Mouse (Mus musculus) layer of hippocampus, postnatal 36 days (tissue): ENCODE measurements around the gene Rap1gap. TPM values are rescaled to one million over a fixed set of nuclear protein-coding genes. Genes with fewer than 3 reads are reported as not detected.

Experiments used
- DNase-seq, 2 experiments: peaks; one replicate each; pipeline ENCODE4 v3.0.0; 2022
- total RNA-seq, 2 experiments: library from RNA; stranded (reverse); gene quantifications; 2 replicates each; pipeline ENCODE4 v1.2.3; 2021

Rap1gap gene
- total RNA-seq, 2 experiments from 2014 or later = 273 to 281 TPM

DNA sequence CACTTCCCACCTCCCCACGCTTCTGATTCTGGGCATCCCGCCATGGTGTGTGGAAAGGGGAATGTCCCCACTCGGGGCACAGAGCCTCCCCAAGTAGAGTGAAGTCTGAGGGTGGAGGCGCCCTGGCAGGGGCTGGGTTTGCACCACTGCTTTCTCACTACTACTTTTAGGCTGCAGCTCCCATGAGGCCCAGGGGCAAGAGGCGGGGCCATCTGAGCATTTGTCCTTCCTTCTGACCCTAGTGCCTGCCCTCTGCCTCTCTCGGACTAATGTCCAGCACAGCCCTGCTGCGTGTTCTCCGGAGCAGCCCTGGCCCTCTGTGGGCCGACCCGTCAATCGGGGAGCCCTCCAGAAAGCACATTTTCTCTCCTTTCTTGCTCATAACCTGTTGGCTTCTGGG lies 59.7 kb downstream of the Rap1gap start:
- no peak for DNase-seq

DNA sequence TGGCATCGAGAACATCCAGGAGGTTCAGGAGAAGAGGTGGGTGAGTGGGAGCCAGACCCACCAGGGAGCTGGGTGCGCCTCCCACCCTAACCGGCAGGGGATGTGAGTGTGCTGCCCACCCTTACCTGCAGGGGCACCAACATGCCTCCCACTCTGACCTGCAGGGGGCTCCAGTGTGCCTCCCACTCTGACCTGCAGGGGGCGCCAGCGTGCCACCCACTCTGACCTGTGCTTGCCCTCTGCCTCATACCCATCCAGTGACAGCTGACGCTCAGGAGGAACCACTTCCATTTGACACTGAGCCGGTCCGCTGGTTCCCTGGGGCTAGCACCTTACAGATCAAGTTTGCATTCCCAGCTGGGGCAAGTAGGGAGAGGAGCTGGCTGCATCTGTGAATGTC lies 60.2 kb downstream of the Rap1gap start:
- DNase-seq = no peak

DNA sequence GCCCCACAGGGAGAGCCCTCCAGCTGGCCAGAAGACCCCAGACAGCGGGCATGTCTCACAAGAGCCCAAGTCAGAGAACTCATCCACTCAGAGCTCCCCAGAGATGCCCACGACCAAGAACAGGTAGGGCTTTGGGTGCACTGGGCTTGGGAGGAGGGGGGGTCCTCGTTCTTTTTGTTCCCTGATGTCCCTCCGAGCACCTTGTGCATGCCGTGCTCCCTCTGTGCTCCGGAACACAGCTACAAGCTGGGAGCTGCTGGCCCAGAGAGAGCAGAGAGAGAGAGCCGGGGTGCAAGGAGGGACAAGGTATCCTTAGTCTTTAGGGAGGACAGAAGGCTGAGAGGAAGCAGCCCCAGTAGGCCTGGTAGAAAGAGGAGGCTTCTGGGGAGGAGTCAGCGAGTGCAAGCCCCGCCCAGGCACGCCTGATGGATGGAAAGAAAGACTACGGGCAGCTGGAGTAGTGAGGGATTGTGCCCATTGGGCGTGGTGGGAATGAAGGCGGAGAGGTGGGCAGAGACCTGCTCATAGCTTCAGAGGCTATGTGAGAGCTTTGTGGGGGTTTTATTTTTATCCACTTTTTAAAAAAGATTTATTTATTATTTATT lies 61.1 kb downstream of the Rap1gap start:
- DNase-seq = no peak

DNA sequence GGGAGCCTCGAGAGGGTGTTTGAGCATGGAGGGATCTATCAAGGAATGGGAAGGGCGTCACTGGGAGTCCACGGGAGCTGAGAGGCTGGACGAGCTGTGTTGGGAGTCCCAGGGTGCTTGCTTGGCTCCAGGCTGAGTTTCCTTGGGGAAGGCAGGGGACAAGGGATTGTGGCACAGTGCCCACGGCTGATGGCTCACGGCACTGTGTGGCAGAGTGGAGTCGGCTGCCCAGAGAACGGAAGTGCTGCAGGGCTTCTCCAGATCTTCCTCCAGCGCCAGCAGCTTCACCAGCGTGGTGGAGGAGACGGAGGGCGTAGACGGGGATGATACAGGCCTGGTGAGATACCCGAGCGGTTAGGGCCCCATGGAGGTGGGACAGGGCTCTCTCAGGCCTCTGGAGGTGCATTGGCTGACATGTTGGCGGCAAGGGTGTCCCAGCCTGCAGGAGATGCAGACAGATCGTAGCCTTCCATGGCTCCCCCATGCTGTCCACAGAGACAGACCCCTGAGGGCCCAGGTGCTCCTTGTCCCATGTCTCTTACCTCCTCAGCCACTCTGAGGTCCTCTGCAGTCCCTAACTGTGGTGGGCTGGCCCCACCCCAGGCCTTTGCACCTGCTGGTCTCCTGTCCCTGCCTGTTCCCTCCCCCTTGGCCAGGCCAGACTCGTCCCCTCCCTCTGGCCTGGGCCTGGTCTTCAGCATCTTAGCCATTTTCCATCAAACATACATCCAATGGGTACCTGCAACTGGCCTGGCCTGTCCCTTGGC lies 62.4 kb downstream of the Rap1gap start:
- no peak for DNase-seq

DNA sequence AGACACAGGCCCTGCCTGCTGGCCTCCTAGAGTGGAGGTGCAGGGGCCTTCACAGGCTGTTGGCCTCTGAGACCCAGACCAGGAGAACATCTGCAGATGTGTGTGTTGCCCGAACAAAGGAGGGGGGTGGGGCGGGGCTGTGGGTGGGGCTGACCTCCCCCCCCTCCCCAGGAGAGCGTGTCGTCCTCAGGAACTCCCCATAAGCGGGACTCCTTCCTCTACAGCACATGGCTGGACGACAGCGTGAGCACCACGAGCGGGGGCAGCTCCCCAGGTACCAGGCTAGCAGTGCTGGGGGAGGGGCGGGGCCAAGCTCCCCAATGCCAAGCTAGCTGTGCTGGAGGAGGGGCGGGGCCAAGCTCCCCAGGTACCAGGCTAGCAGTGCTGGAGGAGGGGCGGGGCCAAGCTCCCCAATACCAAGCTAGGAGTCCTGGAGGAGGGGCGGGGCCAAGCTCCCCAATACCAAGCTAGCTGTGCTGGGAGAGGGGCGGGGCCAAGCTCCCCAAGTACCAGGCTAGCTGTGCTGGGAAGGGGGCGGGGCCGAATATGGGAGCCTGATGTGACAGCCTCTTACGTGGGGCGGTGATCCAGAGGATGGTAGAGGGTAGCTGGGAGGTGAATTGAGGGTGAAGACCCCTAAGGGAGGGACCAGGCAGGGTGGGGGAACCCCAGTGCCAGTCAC lies 63.1 kb downstream of the Rap1gap start:
- DNase-seq = no peak

DNA sequence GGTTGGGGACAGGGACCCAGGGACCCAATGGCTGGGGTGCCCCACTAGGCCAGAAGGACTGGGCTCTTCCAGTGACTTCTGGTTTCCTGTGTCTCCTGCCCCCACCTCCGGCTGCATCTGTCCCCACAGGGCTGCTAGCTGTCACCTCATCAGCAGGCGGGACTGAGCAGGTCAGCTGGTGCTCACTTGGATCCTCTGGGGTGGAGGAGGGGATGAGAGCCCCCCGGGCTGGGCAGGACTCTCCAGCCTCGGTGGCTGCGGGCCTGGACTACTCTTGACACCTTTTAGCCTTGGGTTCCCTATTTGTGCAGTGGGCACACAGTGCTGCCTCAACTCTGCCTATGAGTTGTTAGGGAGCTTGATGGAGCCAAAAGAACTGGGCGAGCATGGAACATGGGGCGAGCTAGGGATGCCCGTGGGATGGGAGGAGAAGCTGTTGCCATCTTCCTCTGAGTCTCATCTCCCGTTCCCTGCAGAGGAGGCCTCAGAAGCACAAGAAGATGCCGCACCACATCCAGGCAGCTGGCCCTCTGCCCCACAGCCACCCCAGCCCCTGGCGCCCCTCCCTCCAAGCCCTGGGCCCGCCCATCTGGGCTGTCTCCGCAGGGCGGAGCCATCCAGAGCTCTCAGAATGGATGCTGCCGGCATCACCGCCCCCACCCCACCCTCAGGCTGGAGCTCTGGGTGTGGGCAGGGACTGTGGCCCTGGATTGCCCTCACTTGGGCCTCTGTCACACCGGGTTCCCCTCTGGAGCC lies 64.1 kb downstream of the Rap1gap start:
- DNase-seq = peak; percentile 51 to 64

DNA sequence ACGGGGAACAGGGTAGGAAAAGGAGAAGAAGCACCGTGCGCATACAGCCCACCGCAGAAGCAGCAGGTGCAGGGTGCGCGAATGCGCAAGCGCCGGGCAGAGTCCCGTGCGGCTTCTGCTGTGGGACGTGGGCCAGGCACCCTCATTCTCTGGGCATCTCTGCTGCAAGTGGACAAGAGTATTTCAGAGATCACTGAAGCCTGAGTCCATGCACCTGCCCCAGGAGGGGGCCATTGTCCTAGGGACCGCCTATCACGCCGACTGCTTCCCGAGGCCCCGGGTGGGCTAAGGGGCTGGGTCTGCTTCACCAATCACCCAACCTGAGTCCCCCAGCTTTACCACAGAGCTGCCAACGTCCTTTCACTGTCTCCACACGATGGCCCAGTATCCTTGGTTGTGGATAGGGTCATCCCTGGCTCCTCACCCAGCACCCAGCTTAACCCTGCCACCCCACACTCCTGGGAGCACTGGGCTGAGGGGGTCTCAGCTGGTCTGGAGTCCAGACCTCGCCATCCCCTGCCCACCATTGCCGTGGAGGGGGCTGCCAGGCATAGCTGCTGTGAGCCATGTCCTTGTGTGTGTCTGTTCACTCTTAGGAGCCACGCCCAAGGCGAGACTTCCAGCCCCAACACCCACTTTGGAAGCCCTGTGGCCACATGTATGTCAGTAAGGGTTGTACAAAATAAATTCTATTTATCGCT lies 64.8 kb downstream of the Rap1gap start:
- no peak for DNase-seq

DNA sequence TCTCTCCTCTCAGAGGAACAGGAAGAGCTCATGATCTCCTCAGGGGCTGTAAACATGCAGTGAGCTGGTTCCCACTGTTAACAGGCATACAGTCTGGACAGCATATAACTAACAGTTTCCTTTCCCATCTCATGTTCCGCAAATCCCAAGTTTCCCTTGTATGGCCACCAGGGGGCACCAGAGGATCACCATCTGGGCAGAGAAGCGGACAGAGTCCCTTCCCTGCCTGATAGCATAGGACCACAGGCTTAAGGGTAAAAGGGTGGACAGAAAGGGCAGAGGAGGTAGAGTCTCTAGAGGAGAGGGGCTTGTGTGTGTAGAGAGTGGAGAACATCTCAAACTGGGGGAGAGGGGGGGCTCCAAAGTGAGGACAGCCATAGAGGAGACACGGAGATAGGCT lies 65.6 kb downstream of the Rap1gap start:
- peak; percentile 83 to 85 for DNase-seq

DNA sequence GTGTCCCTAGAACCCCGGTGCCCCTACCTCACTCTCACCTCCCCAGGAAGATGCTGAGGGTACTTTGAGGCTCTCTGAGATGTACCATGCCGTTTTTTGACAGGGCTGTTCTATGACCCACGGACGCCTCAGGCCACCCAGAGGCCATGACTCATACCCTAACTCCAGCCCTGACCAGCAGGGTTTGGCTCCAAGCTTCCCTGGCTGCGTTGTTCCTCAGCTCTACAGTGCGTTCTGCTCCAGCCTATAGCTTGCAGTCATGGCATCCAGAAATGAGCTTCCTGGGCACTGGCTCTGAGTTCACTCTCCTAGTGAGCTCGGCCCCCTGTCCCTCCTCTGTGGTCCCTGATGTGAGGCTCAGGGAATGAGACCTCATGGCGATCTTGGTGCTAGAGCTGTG lies 66.2 kb downstream of the Rap1gap start:
- DNase-seq = no peak

DNA sequence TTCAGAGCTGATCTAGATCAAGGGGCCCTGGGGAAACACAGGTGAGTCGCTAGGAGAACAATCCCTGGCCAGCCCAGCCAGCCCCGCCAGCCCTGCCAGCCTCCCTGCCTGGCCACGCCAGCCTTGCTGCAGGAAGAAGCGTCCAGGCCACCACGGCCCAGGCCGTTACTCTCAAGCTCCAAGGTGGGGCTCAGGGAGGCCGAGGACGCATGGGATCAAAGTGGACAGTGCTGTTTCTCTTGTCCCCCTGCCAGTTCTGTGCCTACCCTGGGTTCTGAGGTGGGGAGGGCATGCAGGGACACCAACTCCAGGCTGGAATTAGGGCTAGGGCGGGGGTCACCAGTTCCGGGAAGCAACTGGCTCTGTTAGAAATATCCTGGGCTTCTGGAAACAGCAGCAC lies 67.4 kb downstream of the Rap1gap start:
- no peak for DNase-seq

DNA sequence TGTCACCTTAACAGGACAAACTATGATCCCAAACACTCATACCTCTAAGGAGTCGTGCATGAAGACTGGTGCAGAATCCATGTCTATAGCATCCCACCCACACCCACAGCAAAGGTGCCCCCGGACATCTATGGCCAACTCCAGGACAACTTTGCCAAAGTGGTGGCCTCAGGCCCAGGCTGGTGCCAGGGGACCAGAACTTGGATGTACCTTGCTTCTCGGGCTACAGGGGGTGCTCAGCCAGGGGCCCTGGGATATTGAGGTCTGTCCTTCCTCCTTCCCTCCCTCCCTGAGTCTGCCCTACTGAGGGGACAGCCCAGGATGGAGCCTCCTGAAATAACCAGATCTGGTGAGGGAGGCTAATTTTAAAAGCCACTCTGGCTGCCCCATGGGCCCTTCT lies 67.8 kb downstream of the Rap1gap start:
- no peak for DNase-seq

DNA sequence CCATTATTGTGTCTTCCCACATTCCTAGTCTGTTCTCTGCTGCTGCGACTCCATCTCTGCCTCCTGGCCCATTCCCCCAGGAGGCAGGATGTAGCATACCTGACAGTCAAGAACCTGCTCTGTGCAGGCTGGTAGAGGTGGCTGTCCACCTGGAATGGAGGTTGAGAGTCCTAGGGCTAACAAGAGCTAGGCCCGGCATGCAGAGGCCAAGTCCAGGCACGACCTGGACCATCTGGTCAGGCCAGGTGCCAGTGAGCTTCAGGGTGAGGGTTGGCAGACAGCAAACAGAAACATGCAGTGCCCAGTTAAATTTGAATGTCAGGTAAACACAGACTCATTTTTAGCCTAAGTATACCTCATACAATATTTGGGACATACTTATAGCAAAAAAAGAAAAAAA lies 68.4 kb downstream of the Rap1gap start:
- DNase-seq = no peak

DNA sequence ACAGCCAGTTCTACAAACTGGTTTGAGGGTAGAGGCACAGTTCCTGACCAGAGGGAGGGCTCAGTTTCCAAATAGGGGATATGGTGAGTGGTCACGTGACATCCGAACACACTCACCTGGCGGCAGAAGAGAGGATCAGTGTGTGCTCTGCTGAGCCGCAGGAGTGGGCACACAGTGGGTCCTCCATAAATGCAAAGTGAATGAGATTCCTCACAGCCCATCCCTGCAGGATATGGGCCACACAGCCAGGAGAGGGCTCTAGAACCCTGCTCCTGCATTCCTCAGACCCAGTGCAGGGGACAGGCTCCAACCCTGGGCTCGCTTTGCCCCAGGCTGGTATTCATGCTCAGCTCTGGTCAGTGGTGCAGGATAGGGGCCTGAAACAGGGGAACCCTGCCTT lies 68.9 kb downstream of the Rap1gap start:
- DNase-seq = no peak

DNA sequence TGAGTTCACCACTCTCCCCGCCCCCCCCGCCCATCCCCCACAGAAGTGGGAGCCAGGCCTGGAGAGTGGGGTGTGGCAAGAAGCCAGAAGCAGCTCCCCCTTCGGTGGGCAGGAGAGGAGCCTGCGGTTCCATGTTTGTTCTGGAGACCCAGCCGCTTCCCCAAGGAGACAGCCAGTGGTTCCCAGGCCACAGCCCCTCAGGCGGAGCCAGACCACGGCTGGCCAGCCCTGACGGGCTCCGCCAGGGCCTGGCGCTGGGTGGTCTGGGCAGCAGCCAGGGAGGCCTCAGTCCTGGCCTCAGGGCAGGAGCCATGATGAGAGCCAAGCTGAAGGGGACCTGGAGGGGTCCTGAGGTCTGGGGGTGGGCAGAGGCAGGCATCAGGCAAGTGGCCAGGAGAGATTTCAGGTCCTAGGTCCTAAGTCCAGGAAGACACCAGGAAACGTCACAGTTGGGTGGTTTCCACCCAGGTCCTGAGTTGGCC lies 71.7 kb downstream of the Rap1gap start:
- DNase-seq = no peak

DNA sequence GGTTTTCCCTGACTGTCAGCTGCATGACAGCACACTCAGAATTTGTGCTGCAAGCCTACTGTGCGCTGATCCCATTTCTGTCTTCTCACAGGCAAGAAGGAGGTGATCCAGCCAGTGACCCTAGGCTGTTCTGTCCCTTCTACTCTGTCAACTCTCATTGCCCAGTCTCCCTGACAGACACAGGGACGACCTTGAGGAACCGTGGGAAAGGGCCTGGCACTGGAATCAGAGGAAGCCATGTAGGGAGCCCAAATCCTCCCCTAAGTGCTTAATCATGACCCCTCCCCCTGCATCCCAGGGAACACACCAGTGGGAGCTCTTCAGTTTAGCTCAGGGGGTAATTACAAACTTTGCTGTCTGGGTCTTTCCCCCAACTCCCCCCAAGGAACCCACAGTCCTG lies 73.2 kb downstream of the Rap1gap start:
- no peak for DNase-seq

DNA sequence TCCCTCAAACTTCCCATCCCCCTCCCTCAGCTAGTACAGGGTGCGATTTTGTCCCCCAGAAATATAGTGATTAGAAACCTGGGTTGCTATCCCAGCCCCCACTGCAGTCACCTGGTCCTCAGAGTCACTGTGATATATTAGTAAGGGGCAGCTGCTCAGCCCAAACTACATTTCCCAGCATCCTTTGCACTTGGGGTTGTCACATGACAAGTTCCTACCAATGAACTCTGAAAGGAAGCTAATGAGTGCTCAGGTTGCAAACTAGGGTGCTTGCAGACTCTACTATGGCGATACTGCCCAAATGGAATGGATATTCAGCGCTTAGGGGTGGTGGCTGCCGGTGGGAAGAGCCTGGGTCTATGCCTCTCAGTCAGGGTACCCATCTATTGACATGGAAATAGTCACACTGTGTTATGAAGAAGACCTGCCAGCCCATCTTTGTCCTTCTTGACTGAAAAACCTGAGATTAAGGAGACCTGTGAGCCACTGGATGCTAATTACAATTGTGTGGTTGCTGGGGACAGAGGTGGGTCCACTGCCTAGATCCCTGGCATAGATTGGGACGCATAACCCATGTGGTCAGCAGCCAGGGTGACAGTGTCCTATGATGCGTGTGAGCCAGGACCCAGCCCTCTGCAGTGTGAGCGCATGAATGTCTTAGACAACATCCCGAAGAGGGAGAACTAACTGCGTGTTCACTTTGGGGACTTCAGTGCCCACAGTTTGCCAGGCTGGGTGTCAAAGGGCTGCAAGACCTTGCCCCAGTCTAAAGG lies 74.8 kb downstream of the Rap1gap start:
- DNase-seq = no peak

DNA sequence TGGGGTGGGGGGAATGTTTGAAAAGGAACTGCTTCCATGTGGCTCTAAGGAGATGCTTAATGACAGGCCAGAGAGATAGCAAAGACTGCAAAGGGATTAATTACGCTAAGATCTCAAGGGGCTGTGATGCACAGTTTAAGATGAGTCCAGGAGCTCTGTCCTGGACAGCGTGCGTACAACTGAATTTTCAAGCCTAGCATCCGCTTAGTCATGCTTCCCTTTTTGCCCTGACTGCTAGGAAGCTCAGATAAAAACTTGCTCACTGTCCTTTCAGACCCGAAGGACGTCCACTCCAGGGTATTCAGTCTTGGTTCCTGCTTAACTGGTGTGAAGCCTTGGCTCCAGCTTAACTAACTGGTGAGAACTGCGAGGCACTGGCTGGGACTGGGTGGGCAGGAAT lies 75.8 kb downstream of the Rap1gap start:
- DNase-seq = no peak

DNA sequence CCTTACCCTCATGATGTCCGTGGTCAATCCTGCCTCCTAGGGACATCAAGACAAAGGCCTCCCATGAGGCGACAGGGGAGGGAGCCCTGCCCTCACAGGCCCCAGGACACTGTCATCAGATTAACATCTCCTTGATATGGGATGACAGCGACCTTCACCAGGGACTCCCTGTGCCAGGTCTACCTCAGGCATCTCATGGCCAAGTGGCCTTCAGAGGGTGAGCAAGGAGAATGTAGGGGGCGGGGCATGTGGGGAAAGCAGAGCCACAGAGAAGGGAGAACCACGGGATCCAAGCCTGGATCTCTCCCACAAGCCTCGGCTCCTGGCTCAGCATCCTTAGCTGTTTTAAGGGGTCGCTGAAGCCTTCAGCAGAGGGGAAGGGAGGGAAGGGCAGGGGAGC lies 79.3 kb downstream of the Rap1gap start:
- no peak for DNase-seq

DNA sequence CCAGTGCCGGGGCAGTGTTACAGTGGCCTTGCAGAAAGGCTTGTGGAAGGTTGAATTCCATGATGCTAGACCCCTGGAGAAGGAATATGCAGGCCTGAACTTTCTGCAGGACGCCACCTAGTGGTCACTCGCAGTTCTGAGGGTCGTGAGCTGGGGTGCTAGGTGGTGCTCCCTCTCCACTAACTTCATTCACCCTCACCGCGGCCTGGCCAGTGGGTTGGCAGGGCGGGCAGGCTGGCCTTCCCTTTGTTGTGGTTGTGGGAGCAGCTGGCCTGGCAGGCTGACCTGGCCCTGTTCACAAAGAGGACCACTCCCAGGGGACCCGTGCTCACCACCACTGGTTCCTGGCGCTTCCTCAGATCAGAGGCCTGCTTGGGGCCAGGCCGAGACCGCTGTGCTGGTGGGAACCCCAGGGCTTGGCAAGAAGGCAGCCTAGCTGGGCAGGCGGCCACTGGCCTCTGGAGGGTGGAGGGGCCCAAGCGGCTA lies 80.0 kb downstream of the Rap1gap start:
- no peak for DNase-seq

DNA sequence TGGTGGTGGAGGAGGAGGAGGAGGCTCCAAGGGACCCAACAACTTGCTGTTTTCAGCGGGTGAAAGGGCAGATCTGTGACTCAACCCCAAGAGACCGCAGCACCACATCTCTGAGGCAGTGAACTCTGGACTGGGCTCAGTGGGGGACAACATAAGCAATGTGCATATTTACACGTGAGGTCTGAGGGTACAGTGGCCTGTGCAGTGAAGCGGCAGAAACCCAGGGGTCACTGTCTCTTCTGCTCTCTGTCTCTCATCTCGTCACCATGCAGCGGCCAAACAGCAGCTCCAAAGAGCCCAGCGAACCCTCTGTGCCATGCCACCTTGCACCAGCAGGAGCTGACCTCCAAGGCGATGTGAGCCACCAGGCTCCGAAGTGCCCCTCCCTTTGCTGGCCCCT lies 82.6 kb downstream of the Rap1gap start:
- no peak for DNase-seq

DNA sequence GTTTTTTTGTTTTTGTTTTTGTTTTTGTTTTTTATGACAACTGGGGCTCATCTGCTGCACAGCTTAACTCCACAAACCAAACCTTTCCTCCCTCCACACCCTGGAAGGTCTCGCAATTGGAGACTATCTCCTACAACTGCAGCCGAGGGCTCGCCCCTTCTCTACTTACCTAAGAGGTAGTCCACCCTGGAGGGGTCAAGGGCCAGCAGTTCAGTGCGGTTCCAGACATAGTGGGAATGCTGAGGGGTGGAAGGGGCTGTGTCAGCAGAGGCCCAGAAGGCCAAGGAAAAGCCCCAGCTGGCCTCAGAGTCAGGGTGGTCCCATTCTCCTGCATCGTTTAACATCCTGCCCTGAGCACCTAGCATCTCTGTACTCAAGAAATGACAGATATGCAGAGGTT lies 83.1 kb downstream of the Rap1gap start:
- no peak for DNase-seq
